Mouse (Mus musculus) cerebellum, adult 2 months (tissue): ENCODE results near the gene Kcnmb1. TPM values are rescaled to one million over a fixed set of nuclear protein-coding genes. Genes with fewer than 3 reads are reported as not detected.

Source experiments
- DNase-seq, 2 experiments: peaks; one replicate each; pipeline ENCODE4 v3.0.0; 2021
- H3K27ac ChIP-seq: fragments of 200-500 bp; 2 replicates; pipeline ENCODE4 v1.5.1; 2012; ENCODE audit warnings: low read length, control low read depth, inconsistent platforms; ENCODE audit not compliant: insufficient read depth
- H3K27me3 ChIP-seq: fragments of 200-500 bp; 2 replicates; pipeline ENCODE4 v1.6.1; 2012; ENCODE audit warnings: inconsistent platforms, mild to moderate bottlenecking, low read length, moderate library complexity; ENCODE audit not compliant: control insufficient read depth, insufficient read depth
- H3K4me1 ChIP-seq: fragments of 200-500 bp; 2 replicates; pipeline ENCODE4 v1.6.1; 2011; ENCODE audit warnings: low read length; ENCODE audit not compliant: control insufficient read depth, insufficient read depth
- H3K4me3 ChIP-seq: fragments of 200-500 bp; replicated peaks from 2 replicates; pipeline ENCODE3; 2011; ENCODE audit warnings: mild to moderate bottlenecking, low read depth, low read length, control low read depth; ENCODE audit not compliant: insufficient read depth
- CTCF ChIP-seq: fragments of 200-500 bp; IDR thresholded peaks from 2 replicates; pipeline ENCODE4 v1.5.1; 2011; ENCODE audit warnings: low read depth, mild to moderate bottlenecking, control low read depth, low read length, moderate library complexity, borderline replicate concordance; ENCODE audit not compliant: insufficient read depth
- POLR2A ChIP-seq: fragments of 200-500 bp; IDR thresholded peaks from 2 replicates; pipeline ENCODE4 v1.6.1; 2011; ENCODE audit warnings: low read length, control low read depth, borderline replicate concordance; ENCODE audit not compliant: insufficient read depth
- WGBS: fragments of 180-500 bp; shearing (Covaris S2); methylation state at CpG from one replicate; pipeline ENCODE4 v1.1.7; 2018; 5-methylcytosine and 5-hydroxymethylcytosine counted together
- polyA plus RNA-seq: library from polyadenylated mRNA; depleted of rRNA; stranded (reverse); fragments of >200 nt; gene quantifications from 2 replicates; pipeline ENCODE4 v1.2.3, GENCODE M21; 2012; rRNA removed

The Kcnmb1 gene
- 0.52 and 0.62 TPM in 2 replicates for polyA plus RNA-seq

- whole genome bisulfite sequencing: 23% methylated on average over 6 of the region's 6 CpGs
- DNase-seq: no peak
- no peak for TF ChIP-seq CTCF
- TF ChIP-seq POLR2A: no peak
- Histone ChIP-seq H3K4me3 (no peak within 1 kb of the TSS), H3K4me1 (no peaks in the 10 kb centered on the region), H3K27me3 (no peaks in the 10 kb centered on the region), H3K27ac (no peak within 1 kb of the TSS)
Measured at GRCm38 (mm10) chr11:33962688-33963407, at the start of gene Kcnmb1. TSS of gene Kcnmb1 (plus strand) at chr11:33963013.

- 27% methylated on average over 7 of the region's 7 CpGs for WGBS
Measured at GRCm38 (mm10) chr11:33913061-33913460, 49.8 kb upstream of the Kcnmb1 start.

DNA sequence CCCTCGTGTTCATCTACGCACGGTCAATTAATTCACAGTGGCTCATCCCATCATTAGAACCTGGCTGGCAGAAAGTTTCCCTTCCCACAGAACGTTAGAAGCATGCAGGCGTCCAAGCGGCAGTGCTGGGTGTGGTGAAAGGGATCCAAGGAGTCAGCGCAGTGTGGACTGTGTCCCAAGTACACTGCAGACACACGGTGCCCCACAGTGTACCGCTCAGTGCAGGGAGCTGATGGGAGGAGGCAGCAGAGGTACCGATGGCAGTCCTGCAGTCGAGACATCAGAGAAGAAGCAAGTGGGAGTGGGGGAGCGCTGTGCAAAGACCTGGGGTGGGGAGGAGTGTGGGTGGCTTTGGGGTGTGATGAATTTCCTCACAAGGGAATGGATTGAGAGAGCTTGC is 48.6 kb upstream of the Kcnmb1 start:
- WGBS: 46% methylated on average over 12 of the region's 12 CpGs
- Histone ChIP-seq H3K4me1 (peaks cover 3% of the 10 kb centered on the region), H3K27me3 (no peaks in the 10 kb centered on the region), H3K27ac (no peak overlapping the region), H3K4me3 (no peak overlapping the region)
- no peak for DNase-seq
- no peak for TF ChIP-seq POLR2A
- no peak for TF ChIP-seq CTCF

More at GRCm38 (mm10) chr11:33913061-33913460, 49.8 kb upstream of the Kcnmb1 start:
- no peak overlapping the region for H3K4me3 ChIP-seq
- no peak for TF ChIP-seq POLR2A
- TF ChIP-seq CTCF: no peak
- DNase-seq: no peak
- H3K27me3 ChIP-seq: no peaks in the 10 kb centered on the region
- H3K4me1 ChIP-seq: peaks cover 3% of the 10 kb centered on the region
- no peak overlapping the region for H3K27ac ChIP-seq

GRCm38 (mm10) chr11:33917574-33917973 is 45.2 kb upstream of the Kcnmb1 start:
- Histone ChIP-seq H3K27me3 (no peaks in the 10 kb centered on the region), H3K4me1 (no peaks in the 10 kb centered on the region), H3K4me3 (no peak overlapping the region), H3K27ac (no peak overlapping the region)
- 23% methylated on average over 6 of the region's 6 CpGs for WGBS
- TF ChIP-seq POLR2A (no peak), CTCF (peak; percentile 97)
- peak; percentile 48 to 76 for DNase-seq

- no peak overlapping the region for H3K4me3 ChIP-seq
- no peaks in the 10 kb centered on the region for H3K27me3 ChIP-seq
- no peaks in the 10 kb centered on the region for H3K4me1 ChIP-seq
- TF ChIP-seq POLR2A (no peak), CTCF (no peak)
- no peak for DNase-seq
- H3K27ac ChIP-seq: no peak overlapping the region
- 52% methylated on average over 2 of the region's 2 CpGs for WGBS
Measured at GRCm38 (mm10) chr11:33918424-33918823, 44.4 kb upstream of the Kcnmb1 start.

GRCm38 (mm10) chr11:33919826-33920225 is 43.0 kb upstream of the Kcnmb1 start:
- no peak for TF ChIP-seq POLR2A
- no peak for TF ChIP-seq CTCF
- no peak overlapping the region for H3K27ac ChIP-seq
- H3K27me3 ChIP-seq: no peaks in the 10 kb centered on the region
- no peak overlapping the region for H3K4me3 ChIP-seq
- DNase-seq: no peak
- H3K4me1 ChIP-seq: no peaks in the 10 kb centered on the region
- 79% methylated on average over 7 of the region's 7 CpGs for WGBS

- no peaks in the 10 kb centered on the region for H3K4me1 ChIP-seq
- 52% methylated on average over 13 of the region's 13 CpGs for WGBS
- TF ChIP-seq POLR2A (no peak), CTCF (no peak)
- H3K27ac ChIP-seq: no peak overlapping the region
- H3K4me3 ChIP-seq: no peak overlapping the region
- no peaks in the 10 kb centered on the region for H3K27me3 ChIP-seq
- DNase-seq: no peak
Measured at GRCm38 (mm10) chr11:33921451-33921850, 41.4 kb upstream of the Kcnmb1 start.

DNA sequence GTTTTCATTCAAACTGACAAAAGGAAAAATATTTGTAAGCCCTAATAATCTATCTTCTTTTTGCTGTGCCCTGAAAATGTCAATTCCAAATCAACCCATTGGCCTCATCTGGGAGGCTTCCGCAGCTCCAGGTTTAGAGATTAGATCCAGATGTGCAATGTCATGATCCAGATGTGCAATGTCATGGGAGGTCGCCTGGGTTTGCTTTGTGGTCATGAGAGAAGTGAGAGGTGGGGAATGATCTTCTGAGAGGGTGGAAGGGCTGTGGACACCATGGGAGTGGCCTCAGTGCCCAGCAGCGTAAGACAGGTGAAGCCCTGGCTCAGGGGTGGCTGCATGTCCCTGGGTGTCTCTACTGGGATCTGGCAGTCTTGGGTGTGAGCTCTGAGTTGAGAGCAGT is 39.8 kb upstream of the Kcnmb1 start:
- TF ChIP-seq POLR2A: no peak
- TF ChIP-seq CTCF: no peak
- Histone ChIP-seq H3K4me3 (no peak overlapping the region), H3K4me1 (no peaks in the 10 kb centered on the region), H3K27me3 (no peaks in the 10 kb centered on the region), H3K27ac (no peak overlapping the region)
- 78% methylated on average over 3 of the region's 3 CpGs for WGBS
- no peak for DNase-seq
